In the genomic region with DNA sequence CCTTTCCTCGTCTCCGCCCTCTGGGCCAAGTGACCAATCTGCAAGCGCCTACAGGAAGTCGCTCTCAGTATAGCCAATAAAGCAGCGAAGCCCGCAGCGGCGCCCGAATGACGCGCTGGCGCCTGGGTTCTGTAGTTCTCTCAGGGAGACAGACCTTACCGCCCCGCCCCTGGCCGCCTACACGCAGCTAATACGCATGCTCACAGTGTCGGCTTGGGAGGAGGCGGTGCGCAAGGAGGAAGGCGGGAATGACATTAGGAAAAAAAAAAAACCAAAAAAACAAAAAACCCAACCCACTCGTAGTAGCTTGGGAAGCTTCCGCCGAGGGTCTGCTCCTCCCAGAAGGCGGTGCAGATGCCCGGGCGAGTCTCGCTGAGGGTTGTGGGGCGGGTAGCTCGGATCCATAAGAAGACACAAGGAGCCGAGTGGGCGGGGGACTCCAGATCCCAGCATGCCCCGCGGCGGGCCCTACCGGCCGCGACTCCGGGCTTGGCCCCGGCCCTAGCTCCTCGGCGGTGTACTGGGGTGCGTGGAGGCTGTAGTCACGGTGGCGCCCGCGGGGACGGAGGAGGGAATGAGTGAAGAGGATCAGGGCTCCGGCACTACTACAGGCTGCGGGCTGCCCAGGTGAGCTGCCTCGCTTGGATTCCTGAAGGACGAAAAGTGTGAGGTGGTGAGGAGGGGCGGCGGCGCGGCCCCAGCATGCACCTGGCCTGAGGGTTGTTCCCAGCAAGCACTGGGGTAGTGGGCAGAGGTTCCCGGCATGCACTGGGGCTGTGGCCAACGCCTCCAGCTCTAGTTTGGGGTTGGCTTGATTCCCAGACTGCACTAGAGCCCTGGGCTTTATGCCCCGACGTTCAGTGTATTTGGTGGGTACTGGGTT, we compare ENCODE assay signal across 8 mouse cellular contexts. TPM values are rescaled to one million over a fixed set of nuclear protein-coding genes. Genes with fewer than 3 reads are reported as not detected.
A peak's percentile ranks its signal among the peaks of the same experiment; 100 is the strongest.
DNase-seq lines count a peak whose midpoint lies in the region; ATAC-seq and TF ChIP-seq lines count a peak whose summit lies in the region.

A gene (plus strand): TSS at position 217 of the 883 bp plus-strand sequence.

- peak; percentile 99 for DNase-seq in ES-E14 (ENCODE audit: low read depth, low spot score)
- DNase-seq in cerebellum, adult 11-12 months = peak; percentile 100
- peak; percentile 100 for DNase-seq in heart, postnatal 25 days (ENCODE audit: low spot score)
- peak; percentile 100 for DNase-seq in layer of hippocampus, adult 18-20 months (ENCODE audit: low spot score in 2 of 2)
- DNase-seq in lung, adult 2 months = peak; percentile 98
- DNase-seq in thymus, adult 18-20 months = peak; percentile 100

- H3K27me3 ChIP-seq in forebrain, embryonic 15.5 days = no peaks in the 10 kb centered on the region

- WGBS in forebrain, embryonic 15.5 days = under 1% methylated on average over 60 of the region's 60 CpGs
- under 1% methylated on average over 58 of the region's 60 CpGs for WGBS in lung, adult 2 months

- intact Hi-C loops in heart, postnatal 25 days (cut with DNase I) = loop anchor here (2.0 kb wide), 1 partner anchor 47 kb away; a partner anchor contains a TSS

- ATAC-seq in forebrain, embryonic 15.5 days (replicated peaks) = peak; percentile 92
- peak; percentile 85 for ATAC-seq in neutrophil, adult 5-6 weeks (ENCODE audit: extremely low read depth, insufficient number of reproducible peaks, low FRiP score, poor library complexity, severe bottlenecking)

- in situ Hi-C loops in ES-E14 (cut with MboI; ENCODE audit: low sequenced_read_pairs in 2 of 2, unreplicated experiment in 2 of 2) = no loop called here

- H3K27ac ChIP-seq in ES-E14 (ENCODE audit: insufficient read depth, low read depth, low read length, poor library complexity, severe bottlenecking) = peak within 1 kb of the TSS; percentile 99
- H3K27ac ChIP-seq in forebrain, embryonic 15.5 days (replicated peaks) = peak within 1 kb of the TSS; percentile 100

- peak within 1 kb of the TSS; percentile 85 for H3K4me2 ChIP-seq in forebrain, embryonic 15.5 days (replicated peaks)

- H3K9me3 ChIP-seq in ES-E14 (ENCODE audit: control insufficient read depth, insufficient read depth, low read depth, low read length) = no peaks in the 10 kb centered on the region
- H3K9me3 ChIP-seq in forebrain, embryonic 15.5 days = no peaks in the 10 kb centered on the region

- H3K4me1 ChIP-seq in ES-E14 (ENCODE audit: control insufficient read depth in 2 of 2, insufficient read depth in 2 of 2, low read length in 2 of 2, poor library complexity in 1 of 2) = peaks cover 0 to 9% of the 10 kb centered on the region in 2 experiments; a peak in 2 of 4 replicates
- H3K4me1 ChIP-seq in forebrain, embryonic 15.5 days = peaks cover 38% of the 10 kb centered on the region
- peaks cover 8% of the 10 kb centered on the region for H3K4me1 ChIP-seq in lung, adult 2 months (ENCODE audit: control insufficient read depth, insufficient read depth, low read length)

- TF ChIP-seq CTCF in lung, adult 2 months (IDR thresholded peaks at IDR 0.05; ENCODE audit: insufficient read depth, low read length) = no peak

- peak within 1 kb of the TSS; percentile 99 for H3K9ac ChIP-seq in ES-E14 (ENCODE audit: insufficient read depth, low read depth, low read length, poor library complexity, severe bottlenecking)
- peak within 1 kb of the TSS; percentile 88 for H3K9ac ChIP-seq in forebrain, embryonic 15.5 days (replicated peaks)

- H3K36me3 ChIP-seq in ES-E14 (ENCODE audit: control insufficient read depth, insufficient read depth, low read length, poor library complexity, severe bottlenecking) = peaks cover 26% of the 10 kb centered on the region
- peaks cover 20% of the 10 kb centered on the region; the same call in 1 of the 2 replicates for H3K36me3 ChIP-seq in forebrain, embryonic 15.5 days

- TF ChIP-seq POLR2A in lung, adult 2 months (IDR thresholded peaks at IDR 0.05; ENCODE audit: borderline replicate concordance, extremely low read depth, low read depth, low read length) = peak; percentile 27; the same call in 1 of the 2 replicates

- peak within 1 kb of the TSS; percentile 92 to 93 for H3K4me3 ChIP-seq in ES-E14 (ENCODE audit: insufficient read depth in 1 of 2, low read depth in 1 of 2, low read length in 2 of 2, poor library complexity in 1 of 2, severe bottlenecking in 1 of 2)
- peak within 1 kb of the TSS; percentile 76 for H3K4me3 ChIP-seq in forebrain, embryonic 15.5 days
- peak within 1 kb of the TSS; percentile 86 for H3K4me3 ChIP-seq in lung, adult 2 months (replicated peaks; ENCODE audit: extremely low read depth, low read depth, low read length)

TF ChIP-seq in ES-E14, 5 proteins besides CTCF, POLR2A, EP300 and RAD21:
- no peak for TF ChIP-seq ZC3H11A (IDR thresholded peaks at IDR 0.05; ENCODE audit: borderline replicate concordance, low read depth, low read length)
- TF ChIP-seq HCFC1 (IDR thresholded peaks at IDR 0.05; ENCODE audit: borderline replicate concordance, insufficient read depth, low read length) = peak; percentile 87
- TF ChIP-seq CHD2 (IDR thresholded peaks at IDR 0.05; ENCODE audit: low read depth, low read length) = 0 out of 2 replicates have a peak, but pooled peaks have one; percentile 31
- TF ChIP-seq ZNF384 (IDR thresholded peaks at IDR 0.05; ENCODE audit: low read depth, low read length) = peak; percentile 97
- TF ChIP-seq MAFK (IDR thresholded peaks at IDR 0.05; ENCODE audit: insufficient read depth, low read depth, low read length) = no peak

RNA-seq across cellular contexts. Expression of the gene that starts here (rescaled TPM):
- total RNA-seq in ES-E14 (2012; rRNA removed) = 163 and 184 TPM in 2 replicates
- polyA plus RNA-seq in forebrain, embryonic 15.5 days (2015; fragmentation: Nextera tagmentation; extraction: Ambion mirVana) = 102 and 103 TPM in 2 replicates
- 10 to 100 TPM; 46.6 to 47.6 TPM for total RNA-seq in heart, postnatal 25 days (2021)
- 10 to 100 TPM; 27.6 to 27.7 TPM for total RNA-seq in layer of hippocampus, adult 18-20 months (2021)
- polyA plus RNA-seq in lung, adult 2 months (2012; rRNA removed) = 51.7 and 61.1 TPM in 2 replicates
- 29.1 and 34.6 TPM in 2 replicates for total RNA-seq in neutrophil, adult 5-6 weeks (2017)

Comparison
In these comparisons a context has a peak if more than half of its experiments do, and no peak if none do; other contexts are left out.
1. Peak in every context shown above with its lines: DNase-seq, ATAC-seq, H3K4me3 ChIP-seq and H3K27ac ChIP-seq.